Mouse (Mus musculus): ENCODE measurements at regions not wholly inside any gene's neighbourhood (a gene's known extent, or its start where the extent isn't known, plus 50 kb on each side); places are given as distances from the start of the nearest gene placed in this dataset.

GRCm38 (mm10) chr12:59834809-59835208 is 615.3 kb upstream of the Fbxo33 start:
- TF ChIP-seq TAL1 (IDR thresholded peaks at IDR 0.05; ENCODE audit: low read length): no peak
- TF ChIP-seq ZC3H11A (IDR thresholded peaks at IDR 0.05; ENCODE audit: low read depth, low read length): no peak
- TF ChIP-seq MAFK (IDR thresholded peaks at IDR 0.05; ENCODE audit: borderline replicate concordance, low read depth, low read length): no peak
- no peak for TF ChIP-seq MYC (IDR thresholded peaks at IDR 0.05; ENCODE audit: low read depth, low read length)
- TF ChIP-seq TBP (IDR thresholded peaks at IDR 0.05; ENCODE audit: low read depth, low read length): no peak
- no peaks in the 10 kb centered on the region for H3K27me3 ChIP-seq (ENCODE audit: control insufficient read depth in 1 of 2, insufficient read depth in 2 of 2, low read length in 2 of 2)
- H3K36me3 ChIP-seq (ENCODE audit: control insufficient read depth in 1 of 2, insufficient read depth in 2 of 2, low read length in 2 of 2): no peaks in the 10 kb centered on the region; a peak in 1 of 4 replicates
- H3K9ac ChIP-seq (ENCODE audit: control insufficient read depth, low read depth, low read length, poor library complexity, severe bottlenecking): no peak overlapping the region
- no peak overlapping the region for H3K4me3 ChIP-seq (ENCODE audit: control insufficient read depth in 1 of 2, insufficient read depth in 1 of 2, low read depth in 2 of 2, low read length in 2 of 2)
- DNase-seq (ENCODE audit: low read depth, low spot score): no peak
- no peaks in the 10 kb centered on the region for H3K79me2 ChIP-seq (ENCODE audit: control insufficient read depth, insufficient read depth, low read length, poor library complexity)
- H3K27ac ChIP-seq (ENCODE audit: control insufficient read depth, low read depth, low read length): no peak overlapping the region
- H3K9me3 ChIP-seq (replicated peaks; ENCODE audit: insufficient read depth, low read length): no peaks in the 10 kb centered on the region
- H3K4me1 ChIP-seq (ENCODE audit: control insufficient read depth in 1 of 2, insufficient read depth in 2 of 2, low read length in 2 of 2): peaks cover 0 to 3% of the 10 kb centered on the region in 2 experiments; a peak in 1 of 4 replicates

GRCm38 (mm10) chr12:59822918-59823317 is 603.4 kb upstream of the Fbxo33 start:
- no peak overlapping the region for H3K27ac ChIP-seq (ENCODE audit: control insufficient read depth, low read depth, low read length)
- H3K4me1 ChIP-seq (ENCODE audit: control insufficient read depth in 1 of 2, insufficient read depth in 2 of 2, low read length in 2 of 2): no peaks in the 10 kb centered on the region
- H3K9me3 ChIP-seq (replicated peaks; ENCODE audit: insufficient read depth, low read length): no peaks in the 10 kb centered on the region
- H3K4me3 ChIP-seq (ENCODE audit: control insufficient read depth in 1 of 2, insufficient read depth in 1 of 2, low read depth in 2 of 2, low read length in 2 of 2): no peak overlapping the region
- H3K79me2 ChIP-seq (ENCODE audit: control insufficient read depth, insufficient read depth, low read length, poor library complexity): no peaks in the 10 kb centered on the region
- H3K9ac ChIP-seq (ENCODE audit: control insufficient read depth, low read depth, low read length, poor library complexity, severe bottlenecking): no peak overlapping the region
- TF ChIP-seq CHD1 (IDR thresholded peaks at IDR 0.05; ENCODE audit: low read depth, low read length) (no peak), NELFE (IDR thresholded peaks at IDR 0.05; ENCODE audit: low read depth, low read length) (no peak), ELF1 (IDR thresholded peaks at IDR 0.05; ENCODE audit: low read depth, low read length) (no peak), POLR2A (IDR thresholded peaks at IDR 0.05; ENCODE audit: control insufficient read depth in 1 of 2, insufficient read depth in 1 of 2, low read depth in 1 of 2, low read length in 2 of 2, poor library complexity in 1 of 2) (no peak), GABPA (IDR thresholded peaks at IDR 0.05; ENCODE audit: low read depth, low read length) (no peak), ZMIZ1 (IDR thresholded peaks at IDR 0.05; ENCODE audit: low read depth, low read length) (no peak), MAX (IDR thresholded peaks at IDR 0.05; ENCODE audit: low read length) (no peak), GATA1 (IDR thresholded peaks at IDR 0.05; ENCODE audit: low read depth, low read length) (no peak), ZNF384 (IDR thresholded peaks at IDR 0.05; ENCODE audit: low read depth, low read length) (no peak), SIN3A (IDR thresholded peaks at IDR 0.05; ENCODE audit: low read length) (no peak), E2F4 (IDR thresholded peaks at IDR 0.05; ENCODE audit: borderline replicate concordance, low read depth, low read length) (no peak), MEF2A (IDR thresholded peaks at IDR 0.05; ENCODE audit: extremely low read depth, insufficient replicate concordance, low read depth, low read length, poor library complexity, severe bottlenecking) (no peak), RAD21 (IDR thresholded peaks at IDR 0.05; ENCODE audit: low read depth, low read length) (no peak), ZKSCAN1 (IDR thresholded peaks at IDR 0.05; ENCODE audit: low read depth, low read length) (no peak), TAL1 (IDR thresholded peaks at IDR 0.05; ENCODE audit: low read length) (no peak), POLR2AphosphoS2 (IDR thresholded peaks at IDR 0.05; ENCODE audit: low read length) (no peak), HCFC1 (IDR thresholded peaks at IDR 0.05; ENCODE audit: low read depth, low read length) (no peak), POLR2AphosphoS5 (IDR thresholded peaks at IDR 0.05; ENCODE audit: borderline replicate concordance, low read depth, low read length) (no peak), SMC3 (IDR thresholded peaks at IDR 0.05; ENCODE audit: low read depth, low read length) (no peak), TCF12 (IDR thresholded peaks at IDR 0.05; ENCODE audit: low read depth, low read length) (no peak)
- DNase-seq (ENCODE audit: low read depth, low spot score): no peak
- no peaks in the 10 kb centered on the region for H3K27me3 ChIP-seq (ENCODE audit: control insufficient read depth in 1 of 2, insufficient read depth in 2 of 2, low read length in 2 of 2)
- no peaks in the 10 kb centered on the region for H3K36me3 ChIP-seq (ENCODE audit: control insufficient read depth in 1 of 2, insufficient read depth in 2 of 2, low read length in 2 of 2)

All from MEL (cell line).